In genomic region chr3:95173256-95173949, GRCm38 (mm10) we compare ENCODE assay signal across 8 mouse cellular contexts. TPM values are rescaled to one million over a fixed set of nuclear protein-coding genes. Genes with fewer than 3 reads are reported as not detected.
DNase-seq lines count a peak whose midpoint lies in the region; ATAC-seq and TF ChIP-seq lines count a peak whose summit lies in the region.

No protein-coding gene starts in this region.

- no peaks in the 10 kb centered on the region; the same call in 1 of the 2 replicates for H3K27me3 ChIP-seq in ES-Bruce4 (ENCODE audit: control insufficient read depth, insufficient read depth, low read length, poor library complexity, severe bottlenecking)
- H3K27me3 ChIP-seq in forebrain, embryonic 11.5 days (ENCODE audit: control insufficient read depth, insufficient read depth, low read length), result peaks cover 34% of the 10 kb centered on the region
- peaks cover 32% of the 10 kb centered on the region for H3K27me3 ChIP-seq in hindbrain, embryonic 14.5 days (ENCODE audit: control insufficient read depth, insufficient read depth, low read length)

- H3K9me3 ChIP-seq in ES-Bruce4 (replicated peaks; ENCODE audit: control insufficient read depth, insufficient read depth, low read length, poor library complexity, severe bottlenecking), result no peaks in the 10 kb centered on the region
- H3K9me3 ChIP-seq in forebrain, embryonic 11.5 days (ENCODE audit: control insufficient read depth, low read length), result no peaks in the 10 kb centered on the region
- no peaks in the 10 kb centered on the region for H3K9me3 ChIP-seq in hindbrain, embryonic 14.5 days (ENCODE audit: control insufficient read depth, low read length)

- peak overlapping the region; percentile 42 for H3K4me3 ChIP-seq in ES-Bruce4 (ENCODE audit: low read depth, low read length)
- H3K4me3 ChIP-seq in forebrain, embryonic 11.5 days (ENCODE audit: low read depth, low read length), result peak overlapping the region; percentile 22
- peak overlapping the region; percentile 5; the same call in 1 of the 2 replicates for H3K4me3 ChIP-seq in hindbrain, embryonic 14.5 days (replicated peaks; ENCODE audit: low read length)

- peak; percentile 24; the same call in 1 of the 2 replicates for ATAC-seq in forebrain, embryonic 11.5 days (replicated peaks; ENCODE audit: low FRiP score)
- ATAC-seq in hindbrain, embryonic 14.5 days (ENCODE audit: low FRiP score), result no peak

- no peak for TF ChIP-seq CTCF in ES-Bruce4 (IDR thresholded peaks at IDR 0.05; ENCODE audit: low read depth, low read length)

- 0 out of 2 replicates have a peak, but pooled peaks cover 2% of the 10 kb centered on the region for H3K36me3 ChIP-seq in ES-Bruce4 (ENCODE audit: control insufficient read depth, insufficient read depth, low read length, poor library complexity, severe bottlenecking)
- H3K36me3 ChIP-seq in forebrain, embryonic 11.5 days (ENCODE audit: control insufficient read depth, insufficient read depth, low read length), result peaks cover 3% of the 10 kb centered on the region; the same call in 1 of the 2 replicates
- peaks cover 55% of the 10 kb centered on the region for H3K36me3 ChIP-seq in hindbrain, embryonic 14.5 days (replicated peaks; ENCODE audit: control insufficient read depth, insufficient read depth)

- 3% methylated on average over 58 of the region's 58 CpGs for WGBS in forebrain, embryonic 11.5 days
- WGBS in hindbrain, embryonic 14.5 days, result 7% methylated on average over 54 of the region's 58 CpGs

- peak overlapping the region; percentile 58 for H3K9ac ChIP-seq in ES-Bruce4 (ENCODE audit: low read depth, poor library complexity, severe bottlenecking)
- H3K9ac ChIP-seq in forebrain, embryonic 11.5 days (ENCODE audit: low read length), result peak overlapping the region; percentile 29
- 0 out of 2 replicates have a peak overlapping the region, but pooled peaks have one; percentile 16 for H3K9ac ChIP-seq in hindbrain, embryonic 14.5 days

- peak overlapping the region; percentile 38 for H3K4me2 ChIP-seq in forebrain, embryonic 11.5 days (ENCODE audit: low read depth, low read length, severe bottlenecking)
- H3K4me2 ChIP-seq in hindbrain, embryonic 14.5 days (replicated peaks), result peak overlapping the region; percentile 40

- TF ChIP-seq POLR2A in ES-Bruce4 (IDR thresholded peaks at IDR 0.05; ENCODE audit: insufficient read depth, low read length), result no peak

- peak; percentile 32 for DNase-seq in cerebellum, adult 11-12 months
- DNase-seq in cerebellum, adult 8-10 months, result no peak
- peak; percentile 62 for DNase-seq in forebrain, embryonic 11.5 days (ENCODE audit: low spot score)
- DNase-seq in hindbrain, embryonic 14.5 days (ENCODE audit: low spot score), result no peak
- peak; percentile 7 for DNase-seq in liver
- peak; percentile 59 for DNase-seq in neural tube, embryonic 10.5 days (ENCODE audit: extremely low spot score, low spot score)
- DNase-seq in spleen, postnatal 14 days (ENCODE audit: low spot score in 2 of 2), result no peak

- H3K27ac ChIP-seq in ES-Bruce4 (ENCODE audit: insufficient read depth, low read length), result no peak overlapping the region
- H3K27ac ChIP-seq in forebrain, embryonic 11.5 days (ENCODE audit: low read depth, low read length), result no peak overlapping the region
- no peak overlapping the region for H3K27ac ChIP-seq in hindbrain, embryonic 14.5 days

- H3K4me1 ChIP-seq in ES-Bruce4 (ENCODE audit: control insufficient read depth, insufficient read depth, low read length), result peaks cover 4% of the 10 kb centered on the region
- peaks cover 7% of the 10 kb centered on the region for H3K4me1 ChIP-seq in forebrain, embryonic 11.5 days (replicated peaks; ENCODE audit: control insufficient read depth, insufficient read depth, low read length)
- peaks cover 6% of the 10 kb centered on the region; the same call in 1 of the 2 replicates for H3K4me1 ChIP-seq in hindbrain, embryonic 14.5 days (replicated peaks; ENCODE audit: control insufficient read depth, insufficient read depth, low read length)

- no peak for TF ChIP-seq EP300 in ES-Bruce4 (IDR thresholded peaks at IDR 0.05; ENCODE audit: insufficient read depth, low read depth, low read length)

RNA-seq across cellular contexts. Expression of gene Sema6c, which starts 13.1 kb away (rescaled TPM):
- polyA plus RNA-seq in ES-Bruce4 (2011; ENCODE audit: insufficient read depth, insufficient read length, low read depth, missing spikeins), result 13.3 and 18.8 TPM in 2 replicates
- polyA plus RNA-seq in forebrain, embryonic 11.5 days (2014; fragmentation: Nextera tagmentation; extraction: Ambion mirVana), result 17.6 and 19.9 TPM in 2 replicates
- polyA plus RNA-seq in hindbrain, embryonic 14.5 days (2014; fragmentation: Nextera tagmentation; extraction: Ambion mirVana), result 35.8 and 36.5 TPM in 2 replicates

RNA-seq across cellular contexts. Expression of gene Tnfaip8l2, which starts 31.2 kb away (rescaled TPM):
- polyA plus RNA-seq in ES-Bruce4 (2011; ENCODE audit: insufficient read depth, insufficient read length, low read depth, missing spikeins), result not detected in 2 replicates
- polyA plus RNA-seq in forebrain, embryonic 11.5 days (2014; fragmentation: Nextera tagmentation; extraction: Ambion mirVana), result 1.3 and 1.9 TPM in 2 replicates
- 2.3 and 2.7 TPM in 2 replicates for polyA plus RNA-seq in hindbrain, embryonic 14.5 days (2014; fragmentation: Nextera tagmentation; extraction: Ambion mirVana)

RNA-seq across cellular contexts. Expression of gene Lysmd1, which starts 39.5 kb away (rescaled TPM):
- 4.0 and 5.7 TPM in 2 replicates for polyA plus RNA-seq in ES-Bruce4 (2011; ENCODE audit: insufficient read depth, insufficient read length, low read depth, missing spikeins)
- 11.7 and 12.4 TPM in 2 replicates for polyA plus RNA-seq in forebrain, embryonic 11.5 days (2014; fragmentation: Nextera tagmentation; extraction: Ambion mirVana)
- 34.0 and 35.7 TPM in 2 replicates for polyA plus RNA-seq in hindbrain, embryonic 14.5 days (2014; fragmentation: Nextera tagmentation; extraction: Ambion mirVana)

RNA-seq across cellular contexts. Expression of gene Scnm1, which starts 39.6 kb away (rescaled TPM):
- 48.5 and 52.1 TPM in 2 replicates for polyA plus RNA-seq in ES-Bruce4 (2011; ENCODE audit: insufficient read depth, insufficient read length, low read depth, missing spikeins)
- 77.4 and 88.0 TPM in 2 replicates for polyA plus RNA-seq in forebrain, embryonic 11.5 days (2014; fragmentation: Nextera tagmentation; extraction: Ambion mirVana)
- 71.4 and 82.4 TPM in 2 replicates for polyA plus RNA-seq in hindbrain, embryonic 14.5 days (2014; fragmentation: Nextera tagmentation; extraction: Ambion mirVana)

RNA-seq across cellular contexts. Expression of gene Gabpb2, which starts 44.3 kb away (rescaled TPM):
- 39.8 and 49.0 TPM in 2 replicates for polyA plus RNA-seq in ES-Bruce4 (2011; ENCODE audit: insufficient read depth, insufficient read length, low read depth, missing spikeins)
- 8.9 and 10.8 TPM in 2 replicates for polyA plus RNA-seq in forebrain, embryonic 11.5 days (2014; fragmentation: Nextera tagmentation; extraction: Ambion mirVana)
- polyA plus RNA-seq in hindbrain, embryonic 14.5 days (2014; fragmentation: Nextera tagmentation; extraction: Ambion mirVana), result 3.0 and 3.9 TPM in 2 replicates

Comparison
In these comparisons a context has a peak if more than half of its experiments do, and no peak if none do; other contexts are left out.
1. DNase-seq: peak in cerebellum, adult 11-12 months (single experiment), forebrain, embryonic 11.5 days (single experiment), liver (single experiment) and neural tube, embryonic 10.5 days (single experiment); none in cerebellum, adult 8-10 months (single experiment), hindbrain, embryonic 14.5 days (single experiment) and spleen, postnatal 14 days (0 of 2).
2. Peak in every context shown above with its lines, with median percentiles within 50 percentile points of each other: H3K4me3 ChIP-seq and H3K9ac ChIP-seq.